Mouse (Mus musculus) kidney, postnatal 25 days (tissue): ENCODE measurements at regions not wholly inside any gene's neighbourhood (a gene's known extent, or its start where the extent isn't known, plus 50 kb on each side); places are given as distances from the start of the nearest gene placed in this dataset.
A peak's percentile ranks its signal among the peaks of the same experiment; 100 is the strongest.
"Not testable (repeated sequence)": the region's sequence is repeated elsewhere in the genome, so short reads cannot be mapped to it uniquely, and the experiment has no call there.

ENCODE experiments used
- DNase-seq, 2 experiments: peaks; one replicate each; pipeline ENCODE4 v3.0.0; 2021; ENCODE audit warnings: mixed read lengths in 2 of 2

- DNase-seq = no peak
Observed at GRCm38 (mm10) chr1:157756977-157757376, 250.4 kb downstream of the Sec16b start.

DNA sequence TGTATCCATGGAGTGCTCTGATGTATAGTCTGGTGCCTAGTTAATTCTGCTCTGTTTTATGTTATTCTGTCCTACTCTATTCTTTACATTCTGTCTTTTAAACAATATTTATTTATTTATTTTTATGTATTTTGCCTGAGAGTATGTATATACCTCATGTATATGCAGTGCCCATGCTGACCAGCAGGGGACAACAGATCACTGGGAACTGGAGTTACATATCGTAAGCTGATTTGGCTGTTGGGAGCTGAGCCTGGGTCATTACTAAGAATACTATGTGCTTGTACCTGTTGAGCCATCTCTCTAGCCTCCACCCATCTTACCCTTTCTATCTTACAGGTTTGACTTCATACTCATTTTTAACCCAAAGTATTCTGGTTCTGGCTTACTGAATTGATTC lies 251.8 kb downstream of the Sec16b start:
- peak in 1 of 2 experiments; percentile 26 for DNase-seq

DNA sequence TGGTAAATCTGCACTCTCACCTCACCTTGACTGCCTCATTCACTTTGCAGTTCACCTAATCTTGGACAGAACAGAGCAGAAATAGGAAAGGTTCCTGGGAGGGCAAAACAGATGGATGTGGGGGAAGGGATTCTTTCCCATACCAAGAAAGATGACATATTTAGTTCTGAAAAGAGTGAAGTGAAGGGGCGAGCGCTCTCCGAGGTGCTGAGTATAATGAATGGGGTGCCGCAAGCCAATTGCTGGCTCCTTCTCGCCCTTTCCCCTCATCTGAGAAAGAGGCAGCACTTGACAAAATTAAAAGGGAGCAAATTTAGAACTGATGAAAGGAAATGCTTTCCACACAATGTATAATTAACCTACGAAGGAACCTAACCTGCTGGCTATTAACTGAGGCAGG lies 261.7 kb downstream of the Sec16b start:
- DNase-seq = no peak

- DNase-seq = no peak
Observed at GRCm38 (mm10) chr1:157797711-157798110, 291.2 kb downstream of the Sec16b start.

GRCm38 (mm10) chr1:157798561-157799553 lies 292.3 kb downstream of the Sec16b start:
- DNase-seq = no peak

DNA sequence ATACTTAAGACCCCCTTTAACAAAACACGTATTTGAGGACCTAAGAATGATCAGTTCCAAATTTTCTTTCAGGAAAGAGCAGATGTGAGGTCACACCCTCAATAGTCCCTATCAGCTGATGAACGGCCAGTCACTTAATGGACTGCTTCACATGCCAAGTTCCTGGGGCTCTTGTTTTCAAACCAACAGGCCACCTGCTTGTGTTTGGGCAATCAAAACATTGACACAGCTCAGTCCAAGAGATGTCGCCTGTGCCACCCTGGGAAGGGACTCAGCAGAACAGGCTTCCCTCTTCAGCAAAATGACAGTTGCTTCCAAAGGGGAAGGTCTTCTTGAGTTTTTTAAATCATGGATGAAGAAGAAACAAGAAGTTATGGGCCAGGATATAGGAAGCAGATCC lies 294.6 kb downstream of the Sec16b start:
- no peak for DNase-seq

- DNase-seq = peak; percentile 10 to 36
Observed at GRCm38 (mm10) chr1:157804229-157804628, 297.7 kb downstream of the Sec16b start.

GRCm38 (mm10) chr1:157806296-157806695 lies 299.8 kb downstream of the Sec16b start:
- peak; percentile 22 to 52 for DNase-seq

GRCm38 (mm10) chr1:157809674-157810471 lies 303.3 kb downstream of the Sec16b start:
- DNase-seq = peak; percentile 13 to 44

DNA sequence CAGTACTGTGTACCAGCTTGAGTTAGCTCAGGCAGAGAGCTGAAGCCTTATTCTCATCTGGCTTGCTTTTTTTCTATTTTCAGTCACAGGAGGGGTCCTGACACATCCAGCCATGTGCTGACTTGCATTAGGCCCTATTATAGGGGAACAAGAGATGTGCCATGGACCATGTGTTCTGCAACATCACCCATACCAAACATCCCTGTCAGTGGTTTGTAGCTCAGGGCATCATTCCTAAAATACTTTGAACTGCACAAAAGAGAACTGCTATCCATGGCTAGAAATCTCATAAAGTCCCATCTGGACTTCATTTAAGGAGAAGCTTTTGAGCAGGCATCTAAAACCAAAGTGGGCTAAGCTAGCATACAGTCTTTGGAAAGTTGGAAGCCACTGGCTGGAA lies 304.1 kb downstream of the Sec16b start:
- DNase-seq = no peak

- DNase-seq = no peak
Observed at GRCm38 (mm10) chr1:157827966-157828365, 321.4 kb downstream of the Sec16b start.

DNA sequence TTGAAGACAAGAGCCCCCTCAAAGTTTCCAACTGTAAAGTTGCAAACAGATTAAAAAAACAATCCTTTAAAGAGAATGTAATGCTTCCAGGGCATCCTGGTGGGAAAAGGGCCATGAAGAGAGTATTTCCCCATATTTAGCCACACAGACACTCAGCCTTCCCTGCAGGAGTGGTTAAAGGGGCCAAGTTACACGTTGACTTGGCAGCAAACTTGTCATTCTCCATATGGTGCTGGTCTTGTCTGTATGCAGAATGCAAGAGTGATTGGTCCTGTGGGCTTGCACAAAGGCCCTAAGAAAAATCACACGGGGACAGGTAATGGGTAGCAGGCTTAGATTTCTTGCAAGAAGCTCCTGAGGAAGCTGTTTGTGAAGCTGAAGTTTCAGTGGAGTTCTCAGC lies 325.0 kb downstream of the Sec16b start:
- no peak for DNase-seq

GRCm38 (mm10) chr1:157872775-157873174 lies 366.2 kb downstream of the Sec16b start:
- no peak for DNase-seq

DNA sequence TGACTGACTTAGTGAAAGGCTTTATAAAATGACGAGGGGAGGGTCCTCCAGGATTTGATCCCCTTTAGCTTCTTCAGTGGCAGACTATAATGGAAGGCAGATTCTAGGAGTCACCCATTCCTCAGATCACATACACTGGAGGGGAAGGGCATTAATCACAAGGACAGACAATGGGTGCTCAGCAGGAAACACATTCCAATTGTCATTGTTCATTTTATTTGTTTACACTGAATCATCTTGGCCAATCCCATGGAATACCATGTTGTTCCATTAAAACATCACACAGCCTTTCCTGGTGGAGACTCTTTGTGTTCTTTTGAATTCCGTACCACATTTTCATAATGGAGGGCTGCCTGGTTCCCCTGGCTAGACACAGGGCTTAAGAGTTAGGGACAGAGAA lies 368.5 kb downstream of the Sec16b start:
- DNase-seq = no peak

DNA sequence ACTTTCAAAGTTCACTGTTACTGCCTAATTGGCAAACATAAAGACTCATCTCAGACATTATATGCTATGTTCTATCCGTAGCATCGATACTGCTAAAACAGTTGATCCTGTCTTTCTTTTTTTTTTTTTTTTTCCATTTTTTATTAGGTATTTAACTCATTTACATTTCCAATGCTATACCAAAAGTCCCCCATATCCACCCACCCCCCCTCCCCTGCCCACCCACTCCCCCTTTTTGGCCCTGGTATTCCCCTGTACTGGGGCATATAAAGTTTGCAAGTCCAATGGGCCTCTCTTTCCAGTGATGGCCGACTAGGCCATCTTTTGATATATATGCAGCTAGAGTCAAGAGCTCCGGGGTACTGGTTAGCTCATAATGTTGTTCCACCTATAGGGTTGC lies 370.6 kb downstream of the Sec16b start:
- DNase-seq = not testable (repeated sequence)

GRCm38 (mm10) chr1:157887146-157887545 lies 380.6 kb downstream of the Sec16b start:
- DNase-seq = peak; percentile 55 to 80

- no peak for DNase-seq
Observed at GRCm38 (mm10) chr1:157888573-157888972, 382.0 kb downstream of the Sec16b start.

DNA sequence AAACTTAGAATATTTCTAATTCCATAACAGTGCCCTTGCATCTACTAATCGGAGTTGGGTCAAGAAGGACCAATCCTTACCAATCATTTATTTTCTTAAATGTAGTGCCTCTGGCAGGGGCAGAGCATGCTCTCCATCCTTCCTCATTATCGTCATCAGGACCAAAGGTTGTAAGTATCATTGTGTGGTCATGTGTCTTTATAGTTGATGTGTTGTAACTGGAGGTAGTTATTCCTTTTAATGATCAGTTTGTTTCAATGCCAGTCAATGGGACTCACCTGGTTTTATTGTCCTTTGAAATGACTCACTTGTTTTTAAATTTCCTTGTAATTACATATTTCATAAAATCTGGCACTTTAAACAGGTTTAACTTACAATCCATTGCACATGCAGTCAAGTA lies 399.6 kb downstream of the Sec16b start:
- no peak for DNase-seq

GRCm38 (mm10) chr1:157937800-157938348 lies 418.3 kb downstream of the Brinp2 start:
- DNase-seq = no peak

- no peak for DNase-seq
Observed at GRCm38 (mm10) chr1:157939516-157939915, 416.6 kb downstream of the Brinp2 start.

- DNase-seq = no peak
Observed at GRCm38 (mm10) chr1:157940331-157940758, 415.8 kb downstream of the Brinp2 start.

- no peak for DNase-seq
Observed at GRCm38 (mm10) chr1:157957506-157957905, 398.6 kb downstream of the Brinp2 start.

- DNase-seq = no peak
Observed at GRCm38 (mm10) chr1:157964461-157964860, 391.7 kb downstream of the Brinp2 start.
